Mouse (Mus musculus): ENCODE measurements around the gene Fscn1. TPM values are rescaled to one million over a fixed set of nuclear protein-coding genes. Genes with fewer than 3 reads are reported as not detected.

Fscn1 gene
- polyA plus RNA-seq, 1 experiment from 2014 or later = 175 TPM

- Histone ChIP-seq H3K27me3 (ENCODE audit: insufficient read depth, low read length) (no peaks in the 10 kb centered on the region), H3K9ac (ENCODE audit: low read depth, low read length) (no peak overlapping the region), H3K4me3 (replicated peaks; ENCODE audit: low read depth, low read length) (no peak overlapping the region), H3K27ac (no peak overlapping the region), H3K36me3 (ENCODE audit: insufficient read depth, low read length) (no peaks in the 10 kb centered on the region), H3K4me1 (replicated peaks; ENCODE audit: insufficient read depth, low read length) (peaks cover 5% of the 10 kb centered on the region; the same call in 1 of the 2 replicates), H3K9me3 (replicated peaks; ENCODE audit: low read length) (no peaks in the 10 kb centered on the region), H3K4me2 (ENCODE audit: low read length) (no peak overlapping the region)
- DNase-seq (ENCODE audit: low spot score) = no peak
- no peak for ATAC-seq (replicated peaks; ENCODE audit: low FRiP score, low read depth)
- WGBS = 93% methylated on average over 8 of the region's 8 CpGs
- no peak for TF ChIP-seq CTCF (IDR thresholded peaks at IDR 0.05; ENCODE audit: low read depth)
Measured at GRCm38 (mm10) chr5:142917402-142917801, 42.7 kb upstream of the Fscn1 start.

- H3K9me3 ChIP-seq (replicated peaks; ENCODE audit: low read length) = no peaks in the 10 kb centered on the region
- no peak overlapping the region for H3K9ac ChIP-seq (ENCODE audit: low read depth, low read length)
- DNase-seq (ENCODE audit: low spot score) = peak; percentile 77
- no peak for TF ChIP-seq CTCF (IDR thresholded peaks at IDR 0.05; ENCODE audit: low read depth)
- H3K27me3 ChIP-seq (ENCODE audit: insufficient read depth, low read length) = no peaks in the 10 kb centered on the region
- H3K4me1 ChIP-seq (replicated peaks; ENCODE audit: insufficient read depth, low read length) = peaks cover 5% of the 10 kb centered on the region; the same call in 1 of the 2 replicates
- no peak overlapping the region for H3K4me2 ChIP-seq (ENCODE audit: low read length)
- ATAC-seq (replicated peaks; ENCODE audit: low FRiP score, low read depth) = peak; percentile 76
- no peaks in the 10 kb centered on the region for H3K36me3 ChIP-seq (ENCODE audit: insufficient read depth, low read length)
- no peak overlapping the region for H3K4me3 ChIP-seq (replicated peaks; ENCODE audit: low read depth, low read length)
- peak overlapping the region; percentile 36; the same call in 1 of the 2 replicates for H3K27ac ChIP-seq
- 30% methylated on average over 8 of the region's 8 CpGs for WGBS
Measured at GRCm38 (mm10) chr5:142920311-142921073, 39.7 kb upstream of the Fscn1 start.

DNA sequence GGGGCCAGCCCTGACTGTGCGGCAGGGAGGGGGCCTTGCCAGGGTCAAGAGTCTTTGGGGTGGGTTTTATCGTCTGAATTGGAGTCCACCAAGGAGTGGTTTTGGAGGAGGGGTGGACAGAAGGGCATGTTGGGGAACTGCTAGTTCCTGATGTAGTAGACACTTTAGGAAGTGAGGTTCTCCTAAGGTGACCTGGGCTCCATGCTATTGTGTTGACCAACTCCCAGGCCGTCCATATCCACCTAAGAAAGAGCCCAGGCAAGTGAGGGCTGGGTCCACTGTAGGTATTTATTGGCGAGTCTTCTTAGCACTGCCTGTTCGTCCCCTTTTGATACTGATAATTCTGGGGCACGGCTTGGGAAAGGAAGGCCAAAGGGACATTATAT, 39.1 kb upstream of the Fscn1 start:
- Histone ChIP-seq H3K27me3 (ENCODE audit: insufficient read depth, low read length) (no peaks in the 10 kb centered on the region), H3K4me3 (replicated peaks; ENCODE audit: low read depth, low read length) (no peak overlapping the region), H3K4me2 (ENCODE audit: low read length) (no peak overlapping the region), H3K4me1 (replicated peaks; ENCODE audit: insufficient read depth, low read length) (peaks cover 8% of the 10 kb centered on the region), H3K36me3 (ENCODE audit: insufficient read depth, low read length) (no peaks in the 10 kb centered on the region), H3K9ac (ENCODE audit: low read depth, low read length) (no peak overlapping the region), H3K27ac (peak overlapping the region; percentile 36; the same call in 1 of the 2 replicates), H3K9me3 (replicated peaks; ENCODE audit: low read length) (no peaks in the 10 kb centered on the region)
- ATAC-seq (replicated peaks; ENCODE audit: low FRiP score, low read depth) (no peak), DNase-seq (ENCODE audit: low spot score) (no peak)
- 55% methylated on average over 6 of the region's 6 CpGs for WGBS
- TF ChIP-seq CTCF (IDR thresholded peaks at IDR 0.05; ENCODE audit: low read depth) = no peak

GRCm38 (mm10) chr5:142922251-142922650, 37.9 kb upstream of the Fscn1 start:
- Histone ChIP-seq H3K4me3 (replicated peaks; ENCODE audit: low read depth, low read length) (no peak overlapping the region), H3K27me3 (ENCODE audit: insufficient read depth, low read length) (no peaks in the 10 kb centered on the region), H3K9ac (ENCODE audit: low read depth, low read length) (no peak overlapping the region), H3K4me2 (ENCODE audit: low read length) (no peak overlapping the region), H3K4me1 (replicated peaks; ENCODE audit: insufficient read depth, low read length) (peaks cover 18% of the 10 kb centered on the region), H3K27ac (no peak overlapping the region), H3K36me3 (ENCODE audit: insufficient read depth, low read length) (no peaks in the 10 kb centered on the region), H3K9me3 (replicated peaks; ENCODE audit: low read length) (no peaks in the 10 kb centered on the region)
- ATAC-seq (replicated peaks; ENCODE audit: low FRiP score, low read depth) = no peak
- TF ChIP-seq CTCF (IDR thresholded peaks at IDR 0.05; ENCODE audit: low read depth) = no peak
- 77% methylated on average over 5 of the region's 5 CpGs for WGBS
- DNase-seq (ENCODE audit: low spot score) = no peak

DNA sequence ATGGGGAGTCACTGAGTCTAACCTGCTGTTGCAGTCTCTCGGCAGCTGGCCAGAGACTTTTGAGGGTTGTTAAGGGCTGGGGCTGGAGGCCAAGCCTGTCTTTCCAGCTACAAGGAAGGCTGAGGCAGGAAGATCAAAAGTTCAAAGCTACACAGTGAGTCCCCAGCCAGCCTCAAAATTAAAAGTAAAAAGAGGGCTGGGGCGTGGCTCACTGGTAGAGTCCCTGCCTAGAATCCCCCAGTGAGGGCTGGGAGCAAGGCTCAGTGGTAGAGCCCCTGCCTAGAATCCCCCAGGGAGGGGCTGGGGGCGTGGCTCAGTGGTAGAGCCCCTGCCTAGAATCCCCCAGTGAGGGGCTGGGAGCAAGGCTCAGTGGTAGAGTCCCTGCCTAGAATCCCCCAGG, 36.4 kb upstream of the Fscn1 start:
- WGBS = 71% methylated on average over 3 of the region's 3 CpGs
- Histone ChIP-seq H3K4me2 (ENCODE audit: low read length) (no peak overlapping the region), H3K27ac (no peak overlapping the region), H3K27me3 (ENCODE audit: insufficient read depth, low read length) (no peaks in the 10 kb centered on the region), H3K4me3 (replicated peaks; ENCODE audit: low read depth, low read length) (no peak overlapping the region), H3K36me3 (ENCODE audit: insufficient read depth, low read length) (no peaks in the 10 kb centered on the region), H3K4me1 (replicated peaks; ENCODE audit: insufficient read depth, low read length) (peaks cover 18% of the 10 kb centered on the region), H3K9ac (ENCODE audit: low read depth, low read length) (no peak overlapping the region), H3K9me3 (replicated peaks; ENCODE audit: low read length) (no peaks in the 10 kb centered on the region)
- no peak for TF ChIP-seq CTCF (IDR thresholded peaks at IDR 0.05; ENCODE audit: low read depth)
- ATAC-seq (replicated peaks; ENCODE audit: low FRiP score, low read depth) (no peak), DNase-seq (ENCODE audit: low spot score) (no peak)

GRCm38 (mm10) chr5:142924336-142924959, 35.7 kb upstream of the Fscn1 start:
- no peaks in the 10 kb centered on the region for H3K36me3 ChIP-seq (ENCODE audit: insufficient read depth, low read length)
- no peak overlapping the region for H3K27ac ChIP-seq
- no peaks in the 10 kb centered on the region for H3K27me3 ChIP-seq (ENCODE audit: insufficient read depth, low read length)
- 78% methylated on average over 12 of the region's 12 CpGs for WGBS
- H3K9ac ChIP-seq (ENCODE audit: low read depth, low read length) = no peak overlapping the region
- peaks cover 18% of the 10 kb centered on the region for H3K4me1 ChIP-seq (replicated peaks; ENCODE audit: insufficient read depth, low read length)
- H3K9me3 ChIP-seq (replicated peaks; ENCODE audit: low read length) = no peaks in the 10 kb centered on the region
- ATAC-seq (replicated peaks; ENCODE audit: low FRiP score, low read depth) = no peak
- H3K4me2 ChIP-seq (ENCODE audit: low read length) = no peak overlapping the region
- no peak overlapping the region for H3K4me3 ChIP-seq (replicated peaks; ENCODE audit: low read depth, low read length)
- TF ChIP-seq CTCF (IDR thresholded peaks at IDR 0.05; ENCODE audit: low read depth) = no peak
- DNase-seq (ENCODE audit: low spot score) = no peak

All from kidney, postnatal 0 days (tissue).